Mouse (Mus musculus): ENCODE results near the gene Otub2. TPM values are rescaled to one million over a fixed set of nuclear protein-coding genes. Genes with fewer than 3 reads are reported as not detected.
"Not testable (repeated sequence)": the region's sequence is repeated elsewhere in the genome, so short reads cannot be mapped to it uniquely, and the experiment has no call there.

The Otub2 gene
- polyA plus RNA-seq, 1 experiment from 2014 or later = 8.2 TPM

DNA sequence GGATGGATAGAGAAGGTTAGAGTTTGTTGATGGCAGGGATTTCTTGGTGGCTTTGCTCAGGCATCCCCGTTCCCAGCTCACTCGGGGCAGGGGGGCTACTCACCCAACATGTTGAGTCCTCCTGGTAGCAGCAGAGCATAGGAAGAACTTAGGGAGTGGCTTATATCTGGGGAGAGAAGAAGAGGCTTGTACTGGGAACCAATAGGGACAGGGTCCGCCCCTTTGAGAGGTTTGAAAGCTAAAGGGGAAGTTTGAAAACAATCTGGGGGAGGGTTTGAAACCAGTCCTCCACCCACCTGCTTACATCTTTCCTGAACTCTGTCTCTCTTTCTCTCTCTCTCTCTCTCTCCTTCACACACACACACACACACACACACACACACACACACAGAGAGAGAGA, 55.0 kb downstream of the Otub2 start, which contains the start of gene Ifi27l2a:
Gene Ifi27l2a (minus strand): TSS at position 157 of the 400 bp plus-strand sequence.
- peak within 1 kb of the TSS; percentile 30 for H3K4me3 ChIP-seq (ENCODE audit: low read depth, low read length)
- DNase-seq (no peak), ATAC-seq (no peak)
- no peaks in the 10 kb centered on the region for H3K9me3 ChIP-seq (ENCODE audit: low read length)
- no peak for TF ChIP-seq CTCF (IDR thresholded peaks at IDR 0.05; ENCODE audit: low read depth)
- H3K4me2 ChIP-seq (ENCODE audit: low read depth, low read length) = peak within 1 kb of the TSS; percentile 41
- H3K27ac ChIP-seq (ENCODE audit: low read depth) = no peak within 1 kb of the TSS
- no peaks in the 10 kb centered on the region for H3K27me3 ChIP-seq (ENCODE audit: insufficient read depth, low read length)
- no peaks in the 10 kb centered on the region for H3K4me1 ChIP-seq (ENCODE audit: insufficient read depth)
- H3K36me3 ChIP-seq (replicated peaks; ENCODE audit: insufficient read depth, low read length) = peaks cover 5% of the 10 kb centered on the region; the same call in 1 of the 2 replicates
- H3K9ac ChIP-seq (replicated peaks) = no peak within 1 kb of the TSS
- WGBS (ENCODE audit: insufficient replicate concordance) = 44% methylated on average over 3 of the region's 3 CpGs

DNA sequence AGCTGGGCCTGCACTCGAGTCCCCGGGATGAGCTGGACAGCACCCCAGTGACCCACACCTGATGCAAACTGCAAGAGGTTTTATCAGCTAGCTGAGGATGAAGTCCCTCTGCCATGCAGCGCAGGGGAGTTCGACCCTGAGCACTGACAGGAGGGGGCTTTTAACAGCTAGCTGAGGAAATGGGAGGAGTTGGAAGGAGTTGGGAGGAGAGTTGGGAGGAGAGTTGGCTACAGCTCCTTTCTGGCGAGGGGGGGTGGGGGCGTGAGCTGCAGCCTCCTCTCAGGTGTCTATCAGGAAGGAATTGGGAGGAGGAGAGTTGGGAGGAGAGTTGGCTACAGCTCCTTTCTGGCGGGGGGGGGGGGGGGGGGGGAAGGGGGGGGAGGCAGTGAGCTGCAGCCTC, 55.8 kb downstream of the Otub2 start:
- H3K4me3 ChIP-seq (ENCODE audit: low read depth, low read length); ATAC-seq; H3K27me3 ChIP-seq (ENCODE audit: insufficient read depth, low read length); H3K9ac ChIP-seq (replicated peaks); H3K9me3 ChIP-seq (ENCODE audit: low read length); H3K27ac ChIP-seq (ENCODE audit: low read depth); H3K4me2 ChIP-seq (ENCODE audit: low read depth, low read length); H3K36me3 ChIP-seq (replicated peaks; ENCODE audit: insufficient read depth, low read length); DNase-seq; H3K4me1 ChIP-seq (ENCODE audit: insufficient read depth): not testable (repeated sequence)
- 34% methylated on average over 6 of the region's 7 CpGs for WGBS (ENCODE audit: insufficient replicate concordance)

DNA sequence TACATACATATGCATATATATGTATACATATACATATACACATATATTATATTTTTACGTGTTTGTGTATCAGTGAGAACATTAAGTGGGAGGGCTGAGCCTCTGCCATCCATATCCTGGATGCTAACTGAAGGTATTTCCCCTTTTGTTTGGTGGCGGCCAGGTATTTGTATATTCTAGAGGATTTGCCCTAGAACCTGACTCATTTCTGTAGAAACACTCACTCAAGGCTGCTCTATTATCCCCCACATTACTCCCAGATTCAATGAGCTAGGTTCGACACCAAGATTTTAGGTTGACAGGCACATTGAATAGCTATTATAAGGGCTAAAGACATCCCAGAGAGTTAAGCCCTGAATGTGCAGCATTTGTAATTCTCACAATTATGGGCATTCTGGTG, 56.6 kb downstream of the Otub2 start:
- Histone ChIP-seq H3K27me3 (ENCODE audit: insufficient read depth, low read length) (no peaks in the 10 kb centered on the region), H3K9ac (replicated peaks) (no peak overlapping the region), H3K4me1 (ENCODE audit: insufficient read depth) (no peaks in the 10 kb centered on the region), H3K9me3 (ENCODE audit: low read length) (no peaks in the 10 kb centered on the region), H3K4me3 (ENCODE audit: low read depth, low read length) (no peak overlapping the region), H3K27ac (ENCODE audit: low read depth) (no peak overlapping the region), H3K4me2 (ENCODE audit: low read depth, low read length) (no peak overlapping the region), H3K36me3 (replicated peaks; ENCODE audit: insufficient read depth, low read length) (0 out of 2 replicates have a peak, but pooled peaks cover under 1% of the 10 kb centered on the region)
- no peak for DNase-seq
- no peak for ATAC-seq
- TF ChIP-seq CTCF (IDR thresholded peaks at IDR 0.05; ENCODE audit: low read depth) (no peak), EP300 (IDR thresholded peaks at IDR 0.05; ENCODE audit: low read depth) (no peak)
- WGBS (ENCODE audit: insufficient replicate concordance) = 67% methylated on average over 3 of the region's 3 CpGs

DNA sequence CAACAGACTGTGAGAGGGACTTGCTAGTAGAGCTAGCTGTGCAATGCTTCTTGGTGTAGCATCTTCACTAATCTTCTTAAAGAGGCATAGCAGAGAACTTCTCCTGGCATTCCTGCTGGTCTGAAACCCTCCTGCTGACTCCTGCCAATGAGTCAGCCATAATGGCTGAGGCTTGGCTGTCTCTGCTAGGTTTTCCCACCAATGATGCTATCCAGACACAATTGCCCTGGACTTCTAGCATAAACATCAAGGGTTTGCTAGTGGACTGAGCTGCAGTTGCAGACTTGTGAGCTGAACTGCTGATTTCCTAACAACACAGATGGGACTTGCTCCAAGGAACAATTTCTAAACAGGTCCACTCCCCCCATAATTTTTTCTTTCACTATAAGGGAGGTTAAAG, 64.9 kb downstream of the Otub2 start:
- ATAC-seq (no peak), DNase-seq (no peak)
- Histone ChIP-seq H3K4me2 (ENCODE audit: low read depth, low read length) (no peak overlapping the region), H3K36me3 (replicated peaks; ENCODE audit: insufficient read depth, low read length) (no peaks in the 10 kb centered on the region), H3K27me3 (ENCODE audit: insufficient read depth, low read length) (no peaks in the 10 kb centered on the region), H3K9ac (replicated peaks) (no peak overlapping the region), H3K4me3 (ENCODE audit: low read depth, low read length) (no peak overlapping the region), H3K27ac (ENCODE audit: low read depth) (no peak overlapping the region), H3K9me3 (ENCODE audit: low read length) (no peaks in the 10 kb centered on the region), H3K4me1 (ENCODE audit: insufficient read depth) (no peaks in the 10 kb centered on the region)
- TF ChIP-seq CTCF (IDR thresholded peaks at IDR 0.05; ENCODE audit: low read depth) (no peak), EP300 (IDR thresholded peaks at IDR 0.05; ENCODE audit: low read depth) (no peak)

Other genes starting within 250 kb of the Otub2 start
- gene Prima1, start 146.5 kb upstream of the Otub2 start, polyA plus RNA-seq (2015; fragmentation: Nextera tagmentation; extraction: Ambion mirVana) = not detected in 2 replicates
- not detected in 2 replicates for gene Fam181a, start 77.7 kb upstream of the Otub2 start, polyA plus RNA-seq (2015; fragmentation: Nextera tagmentation; extraction: Ambion mirVana)
- gene Asb2, start 32.7 kb upstream of the Otub2 start, polyA plus RNA-seq (2015; fragmentation: Nextera tagmentation; extraction: Ambion mirVana) = 5.7 and 5.9 TPM in 2 replicates
- gene 9330161L09Rik, start 19.1 kb downstream of the Otub2 start, polyA plus RNA-seq (2015; fragmentation: Nextera tagmentation; extraction: Ambion mirVana) = 0.14 TPM in 1 of 2 replicates, not detected in the other
- 58.1 and 59.1 TPM in 2 replicates for gene Ddx24, start 37.1 kb downstream of the Otub2 start, polyA plus RNA-seq (2015; fragmentation: Nextera tagmentation; extraction: Ambion mirVana)
- gene Ifi27, start 45.5 kb downstream of the Otub2 start, polyA plus RNA-seq (2015; fragmentation: Nextera tagmentation; extraction: Ambion mirVana) = 37.2 and 44.0 TPM in 2 replicates
- gene Ifi27l2a, start 55.0 kb downstream of the Otub2 start, polyA plus RNA-seq (2015; fragmentation: Nextera tagmentation; extraction: Ambion mirVana) = 46.6 and 49.7 TPM in 2 replicates
- not detected in 2 replicates for gene Ifi27l2b, start 68.5 kb downstream of the Otub2 start, polyA plus RNA-seq (2015; fragmentation: Nextera tagmentation; extraction: Ambion mirVana)
- gene Ppp4r4, start 143.6 kb downstream of the Otub2 start, polyA plus RNA-seq (2015; fragmentation: Nextera tagmentation; extraction: Ambion mirVana) = 1.0 and 1.1 TPM in 2 replicates
- gene Serpina10, start 242.8 kb downstream of the Otub2 start, polyA plus RNA-seq (2015; fragmentation: Nextera tagmentation; extraction: Ambion mirVana) = 46.3 and 47.6 TPM in 2 replicates